Mouse (Mus musculus) ovary, adult 18-20 months (tissue): ENCODE measurements around the gene Vmn1r29.
"Not testable (repeated sequence)": the region's sequence is repeated elsewhere in the genome, so short reads cannot be mapped to it uniquely, and the experiment has no call there.

ENCODE experiments used
- DNase-seq: peaks from one replicate; pipeline ENCODE4 v3.0.0; 2022; ENCODE audit warnings: low spot score, mixed read lengths

Vmn1r29 gene

GRCm38 (mm10) chr6:58301249-58301648 lies at the start of gene Vmn1r29:
Vmn1r29 (plus strand) TSS chr6:58301549.
- no peak for DNase-seq

DNA sequence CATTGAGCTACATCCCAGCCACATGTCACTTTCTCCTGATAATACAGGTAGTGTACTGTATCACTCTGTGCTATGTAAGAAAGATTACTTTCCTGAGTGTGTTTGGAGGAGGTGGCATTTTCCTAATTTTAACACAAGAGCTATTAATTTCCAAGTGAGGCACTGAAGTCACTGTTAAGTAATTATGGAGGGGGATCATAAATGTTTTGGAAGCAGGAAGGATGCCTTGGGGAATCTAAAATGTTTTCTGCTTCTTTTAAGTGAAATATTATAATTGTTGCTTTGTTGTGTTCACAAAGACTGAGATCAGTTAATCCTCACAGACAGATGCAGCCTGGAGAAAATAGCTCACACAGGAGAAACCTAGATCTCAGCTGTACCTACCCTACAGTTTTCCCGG lies 39.6 kb upstream of the Vmn1r29 start, which contains the start of gene Vmn1r28:
Vmn1r28 (plus strand) TSS at position 301 of the 400 bp plus-strand sequence.
- DNase-seq, result no peak

- not testable (repeated sequence) for DNase-seq
Measured at GRCm38 (mm10) chr6:58279661-58280060, 21.7 kb upstream of the Vmn1r29 start.

- no peak for DNase-seq
Measured at GRCm38 (mm10) chr6:58292201-58292600, 9.1 kb upstream of the Vmn1r29 start.

DNA sequence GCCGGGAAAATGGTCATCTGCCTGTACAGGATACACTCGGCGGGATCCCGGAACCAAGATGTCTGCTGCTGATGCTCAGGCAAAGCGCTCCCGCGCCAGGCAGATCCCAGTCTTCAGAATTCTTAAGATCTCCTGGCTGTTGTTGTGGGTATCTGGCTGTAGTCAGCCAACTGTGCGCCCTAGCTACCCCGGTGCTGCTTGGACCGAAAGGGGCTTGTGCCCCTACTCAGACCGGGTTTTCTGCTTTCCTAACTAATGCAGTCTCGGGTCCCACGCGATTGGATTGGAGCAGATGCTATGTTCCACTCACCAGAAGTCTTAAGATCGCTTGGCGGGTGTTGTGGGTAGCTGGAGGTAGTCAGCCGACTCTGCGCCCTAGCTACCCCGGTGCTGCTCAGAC lies 2.8 kb upstream of the Vmn1r29 start:
- not testable (repeated sequence) for DNase-seq

DNA sequence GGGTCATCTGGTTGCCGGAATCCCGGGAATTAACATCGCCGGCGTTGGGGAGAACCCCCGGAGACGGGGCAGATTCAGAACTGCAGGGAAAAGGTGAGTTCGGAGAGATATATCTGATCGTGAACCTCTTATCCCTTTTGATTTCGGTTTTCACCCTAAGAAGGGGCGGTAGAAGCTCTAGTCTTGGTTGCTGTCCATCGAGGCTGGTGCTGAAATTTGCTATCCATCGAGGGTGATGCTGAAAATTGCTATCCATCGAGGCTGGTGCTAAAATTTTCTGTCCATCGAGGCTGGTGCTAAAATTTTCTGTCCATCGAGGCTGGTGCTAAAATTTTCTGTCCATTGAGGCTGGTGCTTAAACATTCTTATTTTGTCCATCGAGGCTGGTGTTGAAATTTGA lies 29.3 kb downstream of the Vmn1r29 start:
- not testable (repeated sequence) for DNase-seq
